Mouse (Mus musculus) gastrocnemius, postnatal 4 days (tissue): ENCODE measurements around the gene Pmpcb. TPM values are rescaled to one million over a fixed set of nuclear protein-coding genes. Genes with fewer than 3 reads are reported as not detected.

Experiments
- DNase-seq, 2 experiments: peaks; one replicate each; pipeline ENCODE4 v3.0.0; 2021 to 2022; ENCODE audit warnings: low spot score in 2 of 2, mixed read lengths in 2 of 2
- total RNA-seq, 2 experiments: library from RNA; stranded (reverse); gene quantifications; 2 replicates each; pipeline ENCODE4 v1.2.3; 2021

The Pmpcb gene
- total RNA-seq, 2 experiments from 2014 or later: 128 TPM

GRCm38 (mm10) chr5:21789061-21789460 lies 52.1 kb downstream of the Pmpcb start:
- DNase-seq: no peak

GRCm38 (mm10) chr5:21792166-21792565 lies 55.2 kb downstream of the Pmpcb start:
- DNase-seq: no peak

GRCm38 (mm10) chr5:21802907-21803306 lies 66.0 kb downstream of the Pmpcb start:
- no peak for DNase-seq

DNA sequence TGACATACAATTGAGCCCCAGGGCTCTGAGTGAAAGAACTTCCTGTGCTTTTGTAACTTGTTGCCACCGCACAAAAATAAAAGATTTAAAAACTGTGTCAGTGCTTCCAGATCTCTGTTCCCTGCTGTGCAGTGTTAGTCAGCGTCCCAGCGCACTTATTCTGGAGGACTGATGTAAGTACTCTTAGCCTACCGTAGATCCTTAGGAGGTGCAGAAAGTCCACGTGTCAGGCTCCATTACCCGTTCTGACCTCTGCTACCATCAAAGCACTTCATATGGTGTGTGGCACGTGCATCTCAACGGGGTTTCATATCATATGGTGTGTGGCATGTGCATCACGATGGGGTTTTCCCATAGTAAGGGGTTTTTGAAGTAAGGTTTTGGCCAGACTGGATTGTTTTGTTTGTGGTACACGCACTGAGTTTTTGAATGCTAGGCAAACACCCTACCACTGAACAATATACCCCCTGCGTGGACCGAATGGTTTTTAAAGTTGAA lies 66.8 kb downstream of the Pmpcb start:
- DNase-seq: no peak

GRCm38 (mm10) chr5:21804837-21805236 lies 67.9 kb downstream of the Pmpcb start:
- no peak for DNase-seq

Other genes starting within 250 kb of the Pmpcb start
- 10 to 100 TPM; 59.6 to 70.9 TPM for gene Lrrc17, start 193.6 kb upstream of the Pmpcb start, total RNA-seq
- under 1 TPM; 0.29 to 0.34 TPM for gene Fbxl13, start 91.5 kb upstream of the Pmpcb start, total RNA-seq
- gene Armc10, start 91.3 kb upstream of the Pmpcb start, total RNA-seq: 10 to 100 TPM; 12.6 to 12.8 TPM
- gene Napepld, start 35.7 kb upstream of the Pmpcb start, total RNA-seq: 1 to 10 TPM; 4.5 to 4.6 TPM
- 10 to 100 TPM; 23.5 to 24.3 TPM for gene Dnajc2, start 48.1 kb downstream of the Pmpcb start, total RNA-seq
- gene Psmc2, start 48.1 kb downstream of the Pmpcb start, total RNA-seq: 100 to 1,000 TPM; 117 to 134 TPM
- not detected for gene Slc26a5, start 128.5 kb downstream of the Pmpcb start, total RNA-seq